Mouse (Mus musculus): ENCODE measurements around the gene Lenep. TPM values are rescaled to one million over a fixed set of nuclear protein-coding genes. Genes with fewer than 3 reads are reported as not detected.

The Lenep gene
- polyA plus RNA-seq, 1 experiment from 2014 or later, result 0.15 TPM

DNA sequence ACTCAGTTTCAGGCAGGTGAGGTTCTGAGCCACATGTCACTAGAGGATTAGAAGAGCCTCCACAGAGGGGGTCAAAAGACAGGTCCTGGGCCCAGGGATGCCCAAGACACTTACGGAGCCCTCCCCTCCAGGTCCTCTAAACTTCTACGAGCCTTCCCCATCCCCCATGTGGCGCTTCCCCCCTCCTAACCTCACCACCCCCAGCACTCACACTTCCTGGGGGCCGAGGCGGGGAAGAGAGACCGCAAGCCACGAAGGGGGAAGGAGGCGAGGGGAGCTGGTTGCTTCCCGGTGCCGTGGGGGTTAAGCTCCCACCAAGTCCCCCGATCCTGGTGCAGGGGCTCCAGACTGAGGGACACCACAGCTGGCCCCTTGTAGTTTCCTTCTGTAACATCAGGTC lies 17.1 kb downstream of the Lenep start:
- Histone ChIP-seq H3K9me3 (no peaks in the 10 kb centered on the region), H3K27ac (peak overlapping the region; percentile 69), H3K36me3 (replicated peaks) (peaks cover 8% of the 10 kb centered on the region), H3K4me3 (no peak overlapping the region), H3K4me1 (peaks cover 59% of the 10 kb centered on the region), H3K27me3 (ENCODE audit: poor library complexity, severe bottlenecking) (peaks cover 30% of the 10 kb centered on the region)
- 37% methylated on average over 11 of the region's 11 CpGs for WGBS
- no peak for DNase-seq (ENCODE audit: extremely low spot score, low spot score)

DNA sequence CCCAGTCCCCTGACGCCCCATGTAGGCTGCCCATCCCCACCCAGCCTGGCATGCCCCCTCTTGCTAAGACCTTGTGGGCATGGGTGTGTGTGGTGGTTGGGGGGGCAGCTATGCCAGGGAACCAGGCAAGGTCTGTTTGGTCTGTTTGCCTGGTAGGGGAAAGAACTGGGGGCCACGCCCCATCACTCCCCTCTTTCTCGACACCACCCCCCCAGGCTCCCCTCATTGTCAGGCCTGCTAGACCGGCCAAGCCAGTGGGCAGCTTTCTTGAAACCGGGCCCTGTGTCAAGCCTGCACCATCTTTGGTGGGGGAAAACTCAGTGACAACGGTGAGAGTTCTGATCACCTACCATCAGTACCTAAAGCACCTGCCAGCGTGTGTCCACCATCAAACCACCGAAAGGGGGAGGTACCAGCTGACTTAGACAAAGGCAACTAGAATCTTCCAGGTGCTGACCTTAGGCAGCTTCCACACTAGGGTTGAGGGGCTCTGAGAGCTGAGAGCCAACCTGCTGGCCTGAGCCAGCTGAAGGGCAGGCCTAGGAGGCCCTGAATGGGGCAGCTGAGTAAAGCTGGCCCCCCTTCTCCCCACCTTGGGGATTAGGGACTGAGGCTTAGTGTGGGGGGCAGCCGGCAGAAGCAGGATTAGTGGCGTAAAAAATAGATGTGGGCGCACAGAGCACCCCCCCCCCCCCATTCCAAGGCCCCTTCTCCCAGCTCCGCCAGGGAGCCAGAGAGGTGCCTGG lies 18.1 kb downstream of the Lenep start:
- Histone ChIP-seq H3K4me1 (peaks cover 54% of the 10 kb centered on the region), H3K9me3 (no peaks in the 10 kb centered on the region), H3K27ac (peak overlapping the region; percentile 69), H3K4me3 (no peak overlapping the region), H3K36me3 (replicated peaks) (peaks cover 14% of the 10 kb centered on the region), H3K27me3 (ENCODE audit: poor library complexity, severe bottlenecking) (peaks cover 23% of the 10 kb centered on the region)
- no peak for DNase-seq (ENCODE audit: extremely low spot score, low spot score)
- 40% methylated on average over 12 of the region's 12 CpGs for WGBS

DNA sequence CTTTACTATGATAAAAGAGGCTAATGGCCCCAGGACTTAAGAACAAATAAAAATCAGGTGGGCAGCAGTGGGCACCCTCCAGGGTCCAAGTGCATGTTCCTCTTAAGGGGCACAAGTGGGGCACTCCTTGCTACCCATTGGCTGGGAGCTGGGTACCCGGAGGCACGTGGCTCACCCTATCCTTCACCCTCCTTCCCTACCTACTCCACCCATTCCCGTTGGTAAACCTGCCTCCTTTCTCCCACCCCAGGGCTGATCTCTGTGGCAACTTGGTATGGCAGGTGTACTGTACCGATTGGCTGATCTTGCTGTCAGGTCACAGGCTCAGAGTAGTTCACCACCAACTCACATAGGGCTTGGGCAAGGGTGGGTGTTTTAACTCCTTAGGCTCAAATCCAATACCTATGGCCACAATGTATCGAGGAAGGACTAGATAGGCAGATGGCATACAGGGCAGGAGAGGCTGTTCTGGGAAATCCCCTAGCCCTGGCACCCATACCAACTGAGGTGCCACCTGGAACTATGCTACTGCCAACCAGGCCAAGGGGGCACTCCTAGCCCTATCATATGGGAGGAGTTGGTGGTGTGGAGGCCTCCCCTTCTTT lies 18.8 kb downstream of the Lenep start:
- Histone ChIP-seq H3K27ac (no peak overlapping the region), H3K36me3 (replicated peaks) (peaks cover 14% of the 10 kb centered on the region), H3K4me3 (no peak overlapping the region), H3K9me3 (no peaks in the 10 kb centered on the region), H3K27me3 (ENCODE audit: poor library complexity, severe bottlenecking) (peaks cover 23% of the 10 kb centered on the region), H3K4me1 (peaks cover 56% of the 10 kb centered on the region)
- WGBS, result 86% methylated on average over 5 of the region's 5 CpGs
- DNase-seq (ENCODE audit: extremely low spot score, low spot score), result no peak

DNA sequence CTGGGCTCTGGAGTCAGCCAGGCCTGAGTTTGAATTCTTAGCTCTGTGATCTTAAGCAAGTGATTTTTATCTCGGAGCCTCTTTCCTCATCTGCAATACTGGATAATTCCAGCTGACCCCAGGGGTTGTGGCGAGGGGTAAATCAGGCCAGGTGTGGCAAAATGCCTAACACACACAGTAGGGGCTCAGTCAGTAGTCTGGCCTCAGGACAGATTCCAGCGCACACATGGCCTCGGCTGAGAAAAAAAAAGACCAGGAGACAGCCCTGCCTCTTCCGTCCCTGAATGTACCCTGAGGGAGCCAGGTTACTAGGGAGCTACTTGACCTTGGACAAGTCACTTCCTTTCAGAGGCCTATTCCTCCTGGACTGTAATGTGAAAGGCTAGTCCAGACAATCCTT lies 19.6 kb downstream of the Lenep start:
- Histone ChIP-seq H3K36me3 (replicated peaks) (peaks cover 14% of the 10 kb centered on the region), H3K27ac (no peak overlapping the region), H3K27me3 (ENCODE audit: poor library complexity, severe bottlenecking) (peaks cover 23% of the 10 kb centered on the region), H3K9me3 (no peaks in the 10 kb centered on the region), H3K4me1 (peaks cover 57% of the 10 kb centered on the region), H3K4me3 (no peak overlapping the region)
- no peak for DNase-seq (ENCODE audit: extremely low spot score, low spot score)
- WGBS, result 81% methylated on average over 5 of the region's 5 CpGs

DNA sequence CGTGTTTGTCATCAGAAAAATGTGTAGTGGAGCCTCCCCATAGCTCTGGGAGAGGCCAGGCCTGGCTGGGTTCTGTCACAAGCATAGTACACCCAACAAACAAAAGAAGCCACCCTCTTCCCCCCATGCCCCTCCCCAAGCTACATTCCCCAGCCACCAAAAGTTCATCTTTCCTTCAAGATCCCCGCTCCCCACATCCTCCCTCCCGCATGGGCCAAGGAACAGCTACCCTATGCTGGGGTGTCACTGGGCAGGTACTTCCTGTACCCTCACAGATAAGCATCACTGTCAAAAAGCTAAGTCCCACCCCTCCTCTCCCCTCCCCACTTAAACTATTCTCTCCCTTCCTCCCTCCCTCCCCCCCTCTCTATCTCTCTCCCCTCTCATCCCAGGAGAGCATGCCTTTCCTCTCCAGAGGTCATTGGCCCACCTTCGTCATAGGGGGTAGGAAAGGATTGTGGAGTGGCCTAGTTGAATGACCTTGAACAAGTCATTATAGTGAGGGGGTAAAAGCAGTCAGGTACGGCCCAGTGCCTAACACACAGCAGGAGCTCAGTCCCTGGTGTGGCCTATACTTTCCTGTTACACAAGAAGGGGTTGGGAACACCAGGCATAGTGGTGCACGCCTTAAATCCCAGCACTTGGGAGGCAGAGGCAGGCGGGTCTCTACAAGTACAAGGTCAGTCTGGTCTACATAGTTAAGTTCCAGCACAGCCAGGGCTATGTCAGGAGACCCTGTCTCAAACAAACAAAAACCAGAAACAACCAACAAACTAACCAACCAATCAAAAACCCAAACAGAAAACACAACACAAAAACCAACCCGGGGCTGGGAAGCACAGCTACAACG lies 20.3 kb downstream of the Lenep start:
- H3K4me3 ChIP-seq, result no peak overlapping the region
- DNase-seq (ENCODE audit: extremely low spot score, low spot score), result no peak
- H3K27ac ChIP-seq, result no peak overlapping the region
- H3K9me3 ChIP-seq, result no peaks in the 10 kb centered on the region
- WGBS, result 88% methylated on average over 9 of the region's 9 CpGs
- H3K36me3 ChIP-seq (replicated peaks), result peaks cover 14% of the 10 kb centered on the region
- peaks cover 23% of the 10 kb centered on the region for H3K27me3 ChIP-seq (ENCODE audit: poor library complexity, severe bottlenecking)
- H3K4me1 ChIP-seq, result peaks cover 57% of the 10 kb centered on the region

DNA sequence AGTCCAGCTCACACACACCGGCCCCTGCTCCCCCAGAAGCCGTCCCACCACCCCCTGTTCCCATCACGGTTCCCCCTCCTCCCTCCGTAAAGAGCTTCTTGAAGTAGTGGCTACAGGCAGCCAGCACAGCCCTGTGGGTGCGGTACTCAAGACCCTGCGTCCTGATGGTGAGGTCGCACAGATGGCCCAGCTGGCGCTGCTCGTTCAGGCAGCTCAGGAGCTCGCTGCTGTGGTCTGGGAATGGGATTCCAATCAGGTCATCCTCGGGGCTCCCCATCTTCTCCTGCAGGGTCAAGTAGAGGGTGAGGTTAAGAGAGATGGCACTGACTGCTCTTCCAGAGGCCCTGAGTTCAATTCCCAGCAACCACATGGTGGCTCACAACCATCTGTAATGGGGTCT lies 21.4 kb downstream of the Lenep start:
- H3K4me3 ChIP-seq, result no peak overlapping the region
- peaks cover 47% of the 10 kb centered on the region for H3K4me1 ChIP-seq
- WGBS, result 85% methylated on average over 11 of the region's 11 CpGs
- H3K36me3 ChIP-seq (replicated peaks), result peaks cover 14% of the 10 kb centered on the region
- no peaks in the 10 kb centered on the region for H3K9me3 ChIP-seq
- no peak overlapping the region for H3K27ac ChIP-seq
- H3K27me3 ChIP-seq (ENCODE audit: poor library complexity, severe bottlenecking), result peaks cover 13% of the 10 kb centered on the region
- no peak for DNase-seq (ENCODE audit: extremely low spot score, low spot score)

DNA sequence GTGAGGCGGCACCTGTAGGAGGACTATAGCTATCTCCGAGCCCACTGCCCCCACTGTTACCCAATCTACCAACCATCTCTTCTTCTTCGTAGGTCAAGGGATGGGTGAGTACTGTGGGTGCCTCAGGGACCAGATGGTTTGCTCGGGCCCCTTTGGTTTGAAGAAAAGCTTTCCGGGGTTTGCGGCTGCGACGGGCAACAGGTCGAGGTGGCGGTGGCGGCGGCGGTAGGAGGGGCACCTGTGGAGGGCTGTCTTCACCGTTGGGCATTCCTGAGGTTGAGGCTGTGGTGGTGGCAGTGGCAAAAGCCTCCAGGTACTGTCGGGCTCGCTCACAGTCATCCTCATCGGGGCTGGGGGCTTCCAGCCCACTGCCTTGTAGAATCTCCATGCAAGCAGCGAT lies 21.9 kb downstream of the Lenep start:
- Histone ChIP-seq H3K27ac (no peak overlapping the region), H3K27me3 (ENCODE audit: poor library complexity, severe bottlenecking) (peaks cover 8% of the 10 kb centered on the region; the same call in 1 of the 2 replicates), H3K4me1 (peaks cover 42% of the 10 kb centered on the region), H3K36me3 (replicated peaks) (peaks cover 14% of the 10 kb centered on the region), H3K9me3 (no peaks in the 10 kb centered on the region), H3K4me3 (no peak overlapping the region)
- DNase-seq (ENCODE audit: extremely low spot score, low spot score), result no peak
- 96% methylated on average over 18 of the region's 18 CpGs for WGBS

DNA sequence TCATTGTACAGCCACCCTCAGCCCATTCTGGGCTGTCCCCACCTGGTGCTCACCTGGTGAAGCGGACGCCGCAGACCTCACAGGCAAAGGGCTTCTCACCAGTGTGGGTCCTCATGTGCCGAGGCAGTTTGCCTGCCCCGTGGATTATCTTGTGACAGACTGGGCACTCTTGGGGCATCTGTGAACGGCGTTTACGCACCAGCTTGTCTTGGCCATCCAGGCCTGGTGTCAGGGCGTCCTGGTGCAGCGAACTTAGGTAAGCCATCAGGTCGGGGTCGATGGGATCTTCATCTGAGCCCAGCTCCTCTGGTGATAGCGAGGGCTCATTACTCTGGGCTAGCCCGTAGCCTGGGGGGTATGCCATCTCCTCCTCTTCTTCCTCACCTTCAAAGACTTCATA lies 22.3 kb downstream of the Lenep start:
- H3K9me3 ChIP-seq, result no peaks in the 10 kb centered on the region
- H3K4me1 ChIP-seq, result peaks cover 38% of the 10 kb centered on the region
- DNase-seq (ENCODE audit: extremely low spot score, low spot score), result no peak
- H3K27ac ChIP-seq, result no peak overlapping the region
- 96% methylated on average over 14 of the region's 14 CpGs for WGBS
- H3K4me3 ChIP-seq, result no peak overlapping the region
- peaks cover 14% of the 10 kb centered on the region for H3K36me3 ChIP-seq (replicated peaks)
- 0 out of 2 replicates have a peak, but pooled peaks cover 4% of the 10 kb centered on the region for H3K27me3 ChIP-seq (ENCODE audit: poor library complexity, severe bottlenecking)

DNA sequence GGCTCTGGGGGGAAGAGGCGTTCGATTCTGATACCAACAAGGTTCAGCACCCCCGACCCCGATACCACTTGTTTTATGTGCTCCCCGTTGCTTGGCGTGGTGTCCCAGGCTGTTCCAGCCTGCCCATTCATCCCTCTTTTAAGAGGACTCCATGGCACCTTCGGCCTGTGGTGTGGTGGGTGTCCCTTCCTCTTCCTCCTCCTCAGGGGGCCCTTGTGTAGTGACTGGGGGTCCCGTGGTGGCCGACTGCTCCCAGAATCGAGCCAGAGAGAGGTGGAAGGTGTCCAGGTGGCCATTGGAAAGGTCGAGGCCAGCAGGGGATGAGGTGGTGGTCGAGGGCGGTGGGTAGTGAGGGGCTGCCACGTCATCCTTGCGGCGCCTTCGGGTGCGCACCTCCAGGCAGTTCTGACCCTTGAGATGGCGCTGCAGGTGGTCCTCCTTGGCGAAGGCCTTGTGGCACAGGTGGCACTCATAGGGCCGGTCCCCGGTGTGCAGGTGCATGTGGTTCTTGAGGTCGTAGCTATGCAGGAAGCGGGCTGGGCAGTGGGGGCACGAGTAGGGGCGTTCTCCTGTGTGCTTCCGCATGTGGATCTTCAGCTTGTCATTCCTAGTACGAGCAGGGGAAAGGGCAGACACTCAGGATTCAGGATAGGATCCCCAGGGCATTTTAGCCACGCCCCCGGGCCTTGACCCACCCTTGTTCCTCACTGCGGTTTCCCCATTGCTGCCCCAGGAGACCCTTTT lies 23.0 kb downstream of the Lenep start:
- Histone ChIP-seq H3K4me1 (peaks cover 30% of the 10 kb centered on the region), H3K4me3 (peak overlapping the region; percentile 67; the same call in 1 of the 2 replicates), H3K36me3 (replicated peaks) (peaks cover 14% of the 10 kb centered on the region), H3K9me3 (no peaks in the 10 kb centered on the region), H3K27ac (no peak overlapping the region), H3K27me3 (ENCODE audit: poor library complexity, severe bottlenecking) (0 out of 2 replicates have a peak, but pooled peaks cover 4% of the 10 kb centered on the region)
- WGBS, result 89% methylated on average over 31 of the region's 31 CpGs
- no peak for DNase-seq (ENCODE audit: extremely low spot score, low spot score)

DNA sequence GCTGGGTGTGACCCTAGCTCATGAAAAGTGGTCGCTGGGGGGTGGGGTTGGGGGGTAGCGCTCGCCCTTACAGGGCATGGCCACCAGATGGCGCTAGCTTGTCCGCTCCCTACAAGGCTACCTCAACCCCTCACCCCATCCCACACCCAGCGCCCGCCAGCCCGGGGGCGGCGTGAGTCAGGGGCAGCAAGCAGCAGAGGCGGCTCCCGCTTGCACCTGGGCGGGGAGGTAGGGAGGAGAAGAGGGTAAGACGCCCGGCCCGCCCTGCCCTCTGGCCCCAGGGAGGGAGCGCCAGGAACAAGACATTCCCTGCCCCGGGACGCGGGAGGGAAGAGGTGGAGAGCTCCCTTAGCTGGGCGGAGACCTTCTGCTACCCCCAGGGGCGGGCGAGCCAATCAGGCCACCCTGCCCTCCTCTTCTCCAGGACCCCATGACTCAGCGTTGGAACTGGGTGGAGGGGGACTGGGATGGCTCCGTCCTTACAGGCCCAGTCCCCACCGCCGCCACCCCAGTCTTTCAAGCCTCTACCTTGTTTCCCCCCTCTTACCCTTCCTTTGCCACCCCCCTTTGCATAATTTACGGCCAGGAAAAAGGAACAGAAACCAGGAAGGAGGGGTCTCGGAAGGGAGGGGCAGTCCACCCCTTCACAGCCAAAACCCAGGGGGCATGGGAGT lies 24.1 kb downstream of the Lenep start:
- Histone ChIP-seq H3K4me3 (peak overlapping the region; percentile 67), H3K27ac (peak overlapping the region; percentile 94), H3K36me3 (replicated peaks) (peaks cover 14% of the 10 kb centered on the region), H3K27me3 (ENCODE audit: poor library complexity, severe bottlenecking) (no peaks in the 10 kb centered on the region), H3K4me1 (peaks cover 24% of the 10 kb centered on the region), H3K9me3 (no peaks in the 10 kb centered on the region)
- DNase-seq (ENCODE audit: extremely low spot score, low spot score), result peak; percentile 88
- under 1% methylated on average over 29 of the region's 29 CpGs for WGBS

DNA sequence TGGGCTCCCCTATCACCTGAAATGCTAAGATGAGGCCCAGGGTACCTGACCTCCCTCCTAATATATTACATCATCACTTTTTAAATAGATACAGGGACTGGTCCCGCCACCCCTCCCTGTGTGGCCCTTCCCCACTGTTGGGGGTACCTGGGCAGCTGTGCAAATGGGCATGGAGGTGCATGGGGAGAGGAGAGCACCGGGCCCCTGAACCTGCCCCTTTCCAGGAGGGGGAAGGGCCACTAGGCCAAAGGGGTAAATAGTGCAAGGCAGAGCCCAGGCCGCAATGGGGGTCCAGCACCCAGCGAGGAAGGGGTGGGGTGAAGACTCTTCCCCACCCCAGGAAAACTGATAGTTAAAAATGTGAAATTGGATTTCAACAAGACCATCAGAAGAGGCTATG lies 24.8 kb downstream of the Lenep start:
- Histone ChIP-seq H3K27ac (0 out of 2 replicates have a peak overlapping the region, but pooled peaks have one; percentile 94), H3K4me1 (peaks cover 29% of the 10 kb centered on the region), H3K36me3 (replicated peaks) (peaks cover 14% of the 10 kb centered on the region), H3K4me3 (peak overlapping the region; percentile 67), H3K9me3 (no peaks in the 10 kb centered on the region), H3K27me3 (ENCODE audit: poor library complexity, severe bottlenecking) (no peaks in the 10 kb centered on the region)
- DNase-seq (ENCODE audit: extremely low spot score, low spot score), result no peak
- 73% methylated on average over 4 of the region's 4 CpGs for WGBS
